Mouse (Mus musculus) embryonic fibroblast, embryonic 13.5 days (primary cell): ENCODE results near the gene Faim2. TPM values are rescaled to one million over a fixed set of nuclear protein-coding genes. Genes with fewer than 3 reads are reported as not detected.

Source experiments
- H3K27ac ChIP-seq: 2 replicates; pipeline ENCODE4 v1.5.1; 2012; ENCODE audit warnings: low read length, control low read depth, inconsistent platforms; ENCODE audit not compliant: insufficient read depth
- H3K4me1 ChIP-seq: 2 replicates; pipeline ENCODE4 v1.6.1; 2011; ENCODE audit warnings: low read length; ENCODE audit not compliant: control insufficient read depth, insufficient read depth
- H3K4me3 ChIP-seq: 2 replicates; pipeline ENCODE4 v1.5.1; 2011; ENCODE audit warnings: mild to moderate bottlenecking, control low read depth, low read length; ENCODE audit not compliant: insufficient read depth
- CTCF ChIP-seq: IDR thresholded peaks from 2 replicates; pipeline ENCODE4 v1.5.1; 2011; ENCODE audit warnings: mild to moderate bottlenecking, control low read depth, low read length, moderate library complexity, borderline replicate concordance; ENCODE audit not compliant: insufficient read depth
- POLR2A ChIP-seq: IDR thresholded peaks from 2 replicates; pipeline ENCODE4 v1.6.1; 2011; ENCODE audit warnings: low read depth, mild to moderate bottlenecking, control low read depth, low read length, moderate library complexity
- polyA plus RNA-seq: library from polyadenylated mRNA; stranded (reverse); fragments of >200 nt; gene quantifications from 2 replicates; pipeline ENCODE4 v1.2.4, GENCODE M21; 2011; ENCODE audit warnings: low read depth; ENCODE audit not compliant: missing spikeins, insufficient read length

Faim2 gene
- polyA plus RNA-seq: 1.4 TPM in 1 of 2 replicates, not detected in the other

GRCm38 (mm10) chr15:99527629-99528353 lies at the start of gene Faim2:
TSS of gene Faim2 (minus strand) at chr15:99528165.
- TF ChIP-seq CTCF: no peak
- TF ChIP-seq POLR2A: no peak
- Histone ChIP-seq H3K4me3 (no peak within 1 kb of the TSS), H3K27ac (no peak within 1 kb of the TSS), H3K4me1 (peaks cover 4% of the 10 kb centered on the region; the same call in 1 of the 2 replicates)

- Histone ChIP-seq H3K27ac (no peak overlapping the region), H3K4me1 (no peaks in the 10 kb centered on the region), H3K4me3 (no peak overlapping the region)
- TF ChIP-seq POLR2A (no peak), CTCF (no peak)
These were observed 41.2 kb upstream of the Faim2 start for GRCm38 (mm10) chr15:99569123-99569522.

GRCm38 (mm10) chr15:99568682-99569081 lies 40.7 kb upstream of the Faim2 start:
- TF ChIP-seq CTCF (no peak), POLR2A (no peak)
- Histone ChIP-seq H3K4me3 (no peak overlapping the region), H3K4me1 (no peaks in the 10 kb centered on the region), H3K27ac (no peak overlapping the region)

DNA sequence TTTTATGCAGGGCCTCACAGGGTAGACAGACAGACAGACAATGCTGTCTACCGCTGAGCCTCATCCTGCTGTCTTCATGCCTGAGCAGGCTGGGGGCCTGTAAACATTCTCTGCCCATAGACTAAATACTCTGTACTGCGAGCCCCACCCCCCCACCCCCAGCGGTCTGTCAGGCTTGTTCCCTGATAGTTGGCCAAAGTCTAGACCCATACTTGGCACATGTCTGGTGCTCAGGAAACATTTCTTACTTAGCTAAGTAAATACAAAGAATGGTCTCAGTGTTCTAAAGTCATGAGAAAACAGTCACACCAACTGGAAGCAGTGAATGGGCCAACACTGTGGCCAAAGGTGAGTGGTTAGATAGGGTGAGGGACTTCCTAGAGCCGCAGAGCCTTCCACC lies 39.4 kb upstream of the Faim2 start:
- Histone ChIP-seq H3K4me3 (no peak overlapping the region), H3K27ac (no peak overlapping the region), H3K4me1 (no peaks in the 10 kb centered on the region)
- TF ChIP-seq POLR2A (no peak), CTCF (no peak)

DNA sequence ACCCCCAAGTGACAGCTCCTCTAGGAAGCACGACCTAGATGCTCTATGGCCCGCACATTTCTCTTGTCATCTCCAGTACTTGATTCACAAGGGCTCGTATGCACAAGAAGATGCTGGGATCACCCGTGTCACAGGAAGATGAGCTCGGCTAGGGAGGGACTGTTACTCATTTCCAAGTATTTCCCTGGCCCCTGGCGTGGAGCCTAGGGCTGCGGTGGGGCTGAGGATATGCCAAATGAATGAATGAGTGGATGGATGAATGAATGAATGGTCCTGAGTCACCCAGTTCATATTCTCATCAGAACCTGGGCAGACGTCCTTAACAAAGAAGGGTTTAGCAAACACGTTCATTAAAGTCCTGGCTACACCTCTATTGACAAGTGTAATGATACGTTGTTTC lies 32.3 kb upstream of the Faim2 start:
- H3K27ac ChIP-seq: no peak overlapping the region
- TF ChIP-seq POLR2A (no peak), CTCF (no peak)
- no peak overlapping the region for H3K4me3 ChIP-seq

GRCm38 (mm10) chr15:99558947-99559346 lies 31.0 kb upstream of the Faim2 start:
- peaks cover 17% of the 10 kb centered on the region for H3K4me1 ChIP-seq
- TF ChIP-seq POLR2A (no peak), CTCF (no peak)
- no peak overlapping the region for H3K27ac ChIP-seq
- no peak overlapping the region for H3K4me3 ChIP-seq

More for the DNA sequence above, 32.3 kb upstream of the Faim2 start:
- H3K4me1 ChIP-seq: peaks cover 9% of the 10 kb centered on the region; the same call in 1 of the 2 replicates

DNA sequence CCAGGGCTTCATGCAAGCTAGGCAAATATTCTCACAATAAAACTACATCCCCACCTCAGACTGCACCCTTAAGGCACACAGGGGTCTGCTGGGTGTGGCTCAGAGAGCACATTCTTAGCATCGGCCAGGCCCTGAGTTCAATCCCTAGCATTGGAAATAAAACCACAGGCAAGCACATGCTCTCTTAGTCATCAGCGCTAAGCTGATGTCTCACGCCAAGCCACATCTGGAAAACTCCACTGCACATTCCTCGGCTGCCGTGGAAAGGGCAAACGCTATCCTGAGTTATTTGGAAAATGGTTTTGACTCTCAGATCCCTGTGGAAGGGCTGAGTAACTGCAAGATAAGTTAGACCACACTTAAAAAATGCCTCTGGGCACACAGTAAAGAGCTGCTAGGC lies 25.8 kb upstream of the Faim2 start:
- Histone ChIP-seq H3K27ac (peak overlapping the region; percentile 94), H3K4me3 (no peak overlapping the region), H3K4me1 (peaks cover 14% of the 10 kb centered on the region)
- TF ChIP-seq POLR2A (no peak), CTCF (no peak)

- Histone ChIP-seq H3K27ac (no peak overlapping the region), H3K4me3 (no peak overlapping the region), H3K4me1 (peaks cover 19% of the 10 kb centered on the region)
- TF ChIP-seq POLR2A (no peak), CTCF (no peak)
These were observed 21.9 kb upstream of the Faim2 start for GRCm38 (mm10) chr15:99549901-99550300.

GRCm38 (mm10) chr15:99547732-99548131 lies 19.8 kb upstream of the Faim2 start:
- H3K4me3 ChIP-seq: no peak overlapping the region
- peak overlapping the region; percentile 41 for H3K27ac ChIP-seq
- peaks cover 12% of the 10 kb centered on the region for H3K4me1 ChIP-seq
- TF ChIP-seq CTCF (no peak), POLR2A (no peak)

- H3K27ac ChIP-seq: no peak overlapping the region; the same call in 1 of the 2 replicates
- peaks cover 12% of the 10 kb centered on the region for H3K4me1 ChIP-seq
- TF ChIP-seq POLR2A: no peak
- no peak for TF ChIP-seq CTCF
- no peak overlapping the region for H3K4me3 ChIP-seq
These were observed 18.6 kb upstream of the Faim2 start for GRCm38 (mm10) chr15:99546596-99546995.
